Mouse (Mus musculus): ENCODE measurements around the gene Ccdc122.

GRCm38 (mm10) chr14:77034970-77035369, 1.6 kb upstream of the Ccdc122 start:
- TF ChIP-seq CTCF (IDR thresholded peaks at IDR 0.05; ENCODE audit: low read depth, low read length) (no peak), POLR2A (IDR thresholded peaks at IDR 0.05; ENCODE audit: borderline replicate concordance, low read depth, low read length) (no peak)
